Mouse (Mus musculus): ENCODE measurements around the gene Slc35a5. TPM values are rescaled to one million over a fixed set of nuclear protein-coding genes. Genes with fewer than 3 reads are reported as not detected.
A peak's percentile ranks its signal among the peaks of the same experiment; 100 is the strongest.

The Slc35a5 gene
- polyA plus RNA-seq, 1 experiment, result 46.1 TPM

GRCm38 (mm10) chr16:45120844-45121425 is 37.6 kb downstream of the Slc35a5 start:
- TF ChIP-seq POLR2A (IDR thresholded peaks at IDR 0.05; ENCODE audit: low read depth, low read length), result no peak
- no peak for TF ChIP-seq CTCF (IDR thresholded peaks at IDR 0.05; ENCODE audit: borderline replicate concordance, insufficient read depth, low read length)
- Histone ChIP-seq H3K4me1 (ENCODE audit: control insufficient read depth, insufficient read depth, low read length) (0 out of 2 replicates have a peak, but pooled peaks cover 3% of the 10 kb centered on the region), H3K27ac (ENCODE audit: insufficient read depth, low read length) (peak overlapping the region; percentile 14; the same call in 1 of the 2 replicates), H3K4me3 (ENCODE audit: insufficient read depth, low read length) (no peak overlapping the region)

DNA sequence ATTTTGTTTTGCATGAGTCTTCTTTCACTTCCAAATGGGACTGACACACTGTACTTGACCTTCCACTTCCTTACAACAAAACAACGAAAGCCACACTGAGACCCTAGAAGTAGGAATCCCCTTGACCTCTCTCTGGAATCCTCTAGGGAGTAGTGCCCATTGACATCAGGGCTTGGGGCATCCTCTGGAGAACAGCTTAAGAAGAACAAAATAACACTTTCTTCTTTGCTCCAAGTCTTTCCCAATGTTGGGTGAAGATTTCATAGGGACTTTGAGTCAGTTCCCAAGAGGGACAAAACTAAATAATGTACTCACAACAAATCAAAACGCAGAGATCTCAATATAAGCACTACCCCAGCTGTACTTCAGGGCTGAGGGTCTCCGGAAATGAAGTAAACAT is 39.7 kb downstream of the Slc35a5 start:
- H3K4me3 ChIP-seq (ENCODE audit: insufficient read depth, low read length), result no peak overlapping the region
- H3K4me1 ChIP-seq (ENCODE audit: control insufficient read depth, insufficient read depth, low read length), result peaks cover 3% of the 10 kb centered on the region
- TF ChIP-seq CTCF (IDR thresholded peaks at IDR 0.05; ENCODE audit: borderline replicate concordance, insufficient read depth, low read length), result no peak
- TF ChIP-seq POLR2A (IDR thresholded peaks at IDR 0.05; ENCODE audit: low read depth, low read length), result no peak
- no peak overlapping the region for H3K27ac ChIP-seq (ENCODE audit: insufficient read depth, low read length)

DNA sequence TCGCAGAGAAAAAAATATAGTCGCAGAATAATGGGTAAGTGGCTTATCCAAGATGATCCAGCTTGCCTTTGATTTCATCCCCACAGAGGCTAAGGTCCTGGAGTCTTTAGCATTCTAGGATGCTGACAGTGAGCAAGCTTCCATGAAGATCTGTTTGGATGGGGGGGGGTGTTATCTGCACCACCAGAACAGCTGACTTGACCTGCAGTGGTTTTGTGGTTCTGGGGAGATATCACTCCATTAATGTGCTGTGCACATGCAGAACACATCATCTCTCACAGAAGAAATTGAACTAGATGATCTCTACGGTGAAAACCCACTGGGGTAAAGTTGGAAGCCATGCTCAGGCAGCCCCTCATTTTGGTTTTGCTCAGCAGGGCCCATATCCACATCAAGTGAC is 41.3 kb downstream of the Slc35a5 start:
- Histone ChIP-seq H3K4me1 (ENCODE audit: control insufficient read depth, insufficient read depth, low read length) (peaks cover 3% of the 10 kb centered on the region), H3K27ac (ENCODE audit: insufficient read depth, low read length) (no peak overlapping the region), H3K4me3 (ENCODE audit: insufficient read depth, low read length) (no peak overlapping the region)
- no peak for TF ChIP-seq CTCF (IDR thresholded peaks at IDR 0.05; ENCODE audit: borderline replicate concordance, insufficient read depth, low read length)
- TF ChIP-seq POLR2A (IDR thresholded peaks at IDR 0.05; ENCODE audit: low read depth, low read length), result no peak

GRCm38 (mm10) chr16:45110498-45110897 is 48.0 kb downstream of the Slc35a5 start:
- H3K4me3 ChIP-seq (ENCODE audit: insufficient read depth, low read length), result no peak overlapping the region
- peaks cover 9% of the 10 kb centered on the region for H3K4me1 ChIP-seq (ENCODE audit: control insufficient read depth, insufficient read depth, low read length)
- H3K27ac ChIP-seq (ENCODE audit: insufficient read depth, low read length), result peak overlapping the region; percentile 99
- TF ChIP-seq POLR2A (IDR thresholded peaks at IDR 0.05; ENCODE audit: low read depth, low read length) (no peak), CTCF (IDR thresholded peaks at IDR 0.05; ENCODE audit: borderline replicate concordance, insufficient read depth, low read length) (no peak)

DNA sequence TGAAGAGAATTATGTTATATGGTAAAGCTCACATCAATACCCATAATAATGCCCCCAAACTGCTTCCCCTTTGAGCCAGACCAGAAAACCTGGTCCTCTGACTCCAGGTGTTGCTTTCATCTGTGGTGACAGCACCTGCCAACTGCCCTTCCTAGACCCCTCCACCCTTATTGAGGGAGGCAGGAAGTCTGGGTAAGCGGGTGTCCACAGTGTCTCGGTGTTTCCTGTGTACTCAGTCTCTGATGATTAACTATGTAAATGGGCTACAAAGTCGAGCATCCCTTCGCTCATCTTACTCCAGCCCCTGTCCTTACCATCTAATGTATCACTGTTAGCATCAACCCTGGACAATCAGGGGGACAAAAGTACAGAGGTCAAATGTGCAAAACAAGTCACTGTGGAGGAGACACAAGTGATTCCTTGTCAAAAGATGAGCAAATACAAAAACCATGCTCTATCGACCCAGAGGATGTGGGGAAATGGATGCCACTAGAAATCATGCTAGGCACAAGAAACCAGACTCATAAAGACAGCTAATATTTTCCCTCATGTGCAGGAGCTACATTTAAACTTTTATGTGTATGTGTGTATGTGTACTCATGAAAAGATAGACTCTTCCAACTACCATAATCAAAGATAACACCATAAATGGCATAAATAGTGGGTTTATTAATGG is 50.2 kb downstream of the Slc35a5 start:
- Histone ChIP-seq H3K4me3 (ENCODE audit: insufficient read depth, low read length) (no peak overlapping the region), H3K4me1 (ENCODE audit: control insufficient read depth, insufficient read depth, low read length) (peaks cover 6% of the 10 kb centered on the region), H3K27ac (ENCODE audit: insufficient read depth, low read length) (no peak overlapping the region)
- TF ChIP-seq POLR2A (IDR thresholded peaks at IDR 0.05; ENCODE audit: low read depth, low read length) (no peak), CTCF (IDR thresholded peaks at IDR 0.05; ENCODE audit: borderline replicate concordance, insufficient read depth, low read length) (no peak)

- TF ChIP-seq POLR2A (IDR thresholded peaks at IDR 0.05; ENCODE audit: low read depth, low read length), result no peak
- TF ChIP-seq CTCF (IDR thresholded peaks at IDR 0.05; ENCODE audit: borderline replicate concordance, insufficient read depth, low read length), result no peak
- Histone ChIP-seq H3K4me3 (ENCODE audit: insufficient read depth, low read length) (no peak overlapping the region), H3K27ac (ENCODE audit: insufficient read depth, low read length) (no peak overlapping the region), H3K4me1 (ENCODE audit: control insufficient read depth, insufficient read depth, low read length) (peaks cover 10% of the 10 kb centered on the region; the same call in 1 of the 2 replicates)
Observed at GRCm38 (mm10) chr16:45104993-45105392, 53.5 kb downstream of the Slc35a5 start.

GRCm38 (mm10) chr16:45100892-45101291 is 57.6 kb downstream of the Slc35a5 start:
- no peak for TF ChIP-seq CTCF (IDR thresholded peaks at IDR 0.05; ENCODE audit: borderline replicate concordance, insufficient read depth, low read length)
- TF ChIP-seq POLR2A (IDR thresholded peaks at IDR 0.05; ENCODE audit: low read depth, low read length), result no peak

GRCm38 (mm10) chr16:45098886-45099210 is 59.7 kb downstream of the Slc35a5 start:
- no peak for TF ChIP-seq POLR2A (IDR thresholded peaks at IDR 0.05; ENCODE audit: low read depth, low read length)
- TF ChIP-seq CTCF (IDR thresholded peaks at IDR 0.05; ENCODE audit: borderline replicate concordance, insufficient read depth, low read length), result no peak
- peak overlapping the region; percentile 42; the same call in 1 of the 2 replicates for H3K27ac ChIP-seq (ENCODE audit: insufficient read depth, low read length)

More at GRCm38 (mm10) chr16:45100892-45101291, 57.6 kb downstream of the Slc35a5 start:
- Histone ChIP-seq H3K4me3 (ENCODE audit: insufficient read depth, low read length) (no peak overlapping the region), H3K27ac (ENCODE audit: insufficient read depth, low read length) (no peak overlapping the region), H3K4me1 (ENCODE audit: control insufficient read depth, insufficient read depth, low read length) (peaks cover 13% of the 10 kb centered on the region; the same call in 1 of the 2 replicates)

DNA sequence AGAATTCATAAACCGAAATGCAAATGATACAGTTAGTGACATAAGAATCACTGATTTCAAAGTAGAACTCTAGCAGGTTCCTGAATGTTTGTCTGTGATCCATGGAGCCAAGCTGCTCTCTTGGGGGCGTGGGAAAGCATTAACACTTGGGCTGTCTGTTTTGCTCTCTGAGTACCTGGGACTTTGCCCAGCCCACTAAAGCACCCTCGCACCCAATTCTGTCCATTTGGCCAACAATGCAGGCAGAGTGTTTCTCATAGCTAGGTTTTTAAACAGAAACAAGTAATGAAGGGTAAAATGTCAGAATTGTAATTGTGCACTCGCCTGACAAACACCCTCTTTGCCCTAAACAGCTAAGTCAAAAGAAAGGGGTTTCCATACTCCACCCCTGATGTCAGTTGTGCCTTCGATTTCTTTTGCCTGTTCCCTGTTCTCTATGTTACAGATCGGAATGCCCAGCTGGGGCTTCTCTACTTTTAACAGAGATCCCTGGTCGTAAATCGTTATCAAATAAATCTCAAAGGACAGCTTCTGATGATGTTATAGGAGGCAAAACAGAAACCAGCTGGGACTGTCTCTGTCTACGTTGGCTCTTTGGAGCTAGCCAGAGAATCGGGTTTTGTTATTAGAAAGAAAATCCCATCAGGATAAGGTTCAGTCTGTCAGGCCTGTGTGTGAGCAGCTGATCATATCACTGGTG is 60.2 kb downstream of the Slc35a5 start:
- no peak for TF ChIP-seq POLR2A (IDR thresholded peaks at IDR 0.05; ENCODE audit: low read depth, low read length)
- no peak for TF ChIP-seq CTCF (IDR thresholded peaks at IDR 0.05; ENCODE audit: borderline replicate concordance, insufficient read depth, low read length)
- Histone ChIP-seq H3K4me1 (ENCODE audit: control insufficient read depth, insufficient read depth, low read length) (peaks cover 13% of the 10 kb centered on the region; the same call in 1 of the 2 replicates), H3K27ac (ENCODE audit: insufficient read depth, low read length) (peak overlapping the region; percentile 42), H3K4me3 (ENCODE audit: insufficient read depth, low read length) (peak overlapping the region; percentile 46)

More at GRCm38 (mm10) chr16:45098886-45099210, 59.7 kb downstream of the Slc35a5 start:
- H3K4me3 ChIP-seq (ENCODE audit: insufficient read depth, low read length), result peak overlapping the region; percentile 46
- peaks cover 13% of the 10 kb centered on the region; the same call in 1 of the 2 replicates for H3K4me1 ChIP-seq (ENCODE audit: control insufficient read depth, insufficient read depth, low read length)

Measured in embryonic fibroblast, embryonic 13.5 days (primary cell).